Mouse (Mus musculus) midbrain, embryonic 16.5 days (tissue): Measurements from ENCODE around the gene Cacng4. TPM values are rescaled to one million over a fixed set of nuclear protein-coding genes. Genes with fewer than 3 reads are reported as not detected.

Experiments
- ATAC-seq: fragments of 200-750 bp; cut with Nextera tagmentation; 2 replicates; pipeline ENCODE4 v1.8.0; 2017; ENCODE audit warnings: moderate TSS enrichment
- H3K27ac ChIP-seq: fragments of 300-500 bp; sonication (generic); 2 replicates; pipeline ENCODE4 v1.5.1; 2014; ENCODE audit warnings: mild to moderate bottlenecking, low read length, mixed read lengths
- H3K27me3 ChIP-seq: fragments of 300-500 bp; sonication (generic); 2 replicates; pipeline ENCODE4 v1.6.1; 2014; ENCODE audit warnings: low read depth, low read length, mixed read lengths; ENCODE audit not compliant: control insufficient read depth, insufficient read depth
- H3K36me3 ChIP-seq: fragments of 300-500 bp; sonication (generic); 2 replicates; pipeline ENCODE4 v1.6.1; 2014; ENCODE audit warnings: mild to moderate bottlenecking, low read length, moderate library complexity, mixed read lengths; ENCODE audit not compliant: control insufficient read depth, insufficient read depth
- H3K4me1 ChIP-seq: fragments of 300-500 bp; sonication (generic); 2 replicates; pipeline ENCODE4 v1.6.1; 2014; ENCODE audit warnings: mild to moderate bottlenecking, low read length, mixed read lengths; ENCODE audit not compliant: control insufficient read depth, insufficient read depth
- H3K4me2 ChIP-seq: fragments of 300-500 bp; sonication (generic); 2 replicates; pipeline ENCODE4 v1.6.1; 2014; ENCODE audit warnings: mild to moderate bottlenecking, low read length, mixed read lengths
- H3K4me3 ChIP-seq: fragments of 300-500 bp; sonication (generic); 2 replicates; pipeline ENCODE4 v1.5.1; 2014; ENCODE audit warnings: low read depth, mild to moderate bottlenecking, low read length, moderate library complexity, mixed read lengths
- H3K9ac ChIP-seq: fragments of 300-500 bp; sonication (generic); 2 replicates; pipeline ENCODE4 v1.6.1; 2014; ENCODE audit warnings: low read depth, low read length, mixed read lengths
- H3K9me3 ChIP-seq: fragments of 300-500 bp; sonication (generic); replicated peaks from 2 replicates; pipeline ENCODE4 v1.6.1; 2014; ENCODE audit warnings: mild to moderate bottlenecking, low read length, mixed read lengths; ENCODE audit not compliant: control insufficient read depth, poor library complexity, severe bottlenecking
- WGBS: fragments of 180-500 bp; shearing (Covaris S2); extraction: QIAGEN DNeasy Blood & Tissue Kit; methylation state at CpG from one replicate; pipeline ENCODE4 v1.1.7; 2014; 5-methylcytosine and 5-hydroxymethylcytosine counted together
- polyA plus RNA-seq: library from polyadenylated mRNA; unstranded; fragments of >200 nt; fragmentation: Nextera tagmentation; extraction: Ambion mirVana; gene quantifications from 2 replicates; pipeline ENCODE4 v1.2.1, GENCODE M21; 2015

Cacng4 gene
- polyA plus RNA-seq, 1 experiment from 2014 or later = 52.1 TPM

GRCm38 (mm10) chr11:107783861-107784754 is 10.2 kb downstream of the Cacng4 start:
- Histone ChIP-seq H3K9ac (no peak overlapping the region), H3K36me3 (peaks cover 8% of the 10 kb centered on the region), H3K4me1 (peaks cover 9% of the 10 kb centered on the region), H3K9me3 (no peaks in the 10 kb centered on the region), H3K4me3 (no peak overlapping the region), H3K27me3 (no peaks in the 10 kb centered on the region), H3K27ac (no peak overlapping the region), H3K4me2 (no peak overlapping the region)
- no peak for ATAC-seq
- 87% methylated on average over 7 of the region's 8 CpGs for WGBS

GRCm38 (mm10) chr11:107782591-107782990 is 11.8 kb downstream of the Cacng4 start:
- Histone ChIP-seq H3K4me1 (peaks cover 23% of the 10 kb centered on the region), H3K27me3 (no peaks in the 10 kb centered on the region), H3K36me3 (peaks cover 4% of the 10 kb centered on the region; the same call in 1 of the 2 replicates), H3K9me3 (no peaks in the 10 kb centered on the region), H3K27ac (no peak overlapping the region), H3K4me2 (no peak overlapping the region), H3K9ac (no peak overlapping the region), H3K4me3 (no peak overlapping the region)
- WGBS = 71% methylated on average over 5 of the region's 5 CpGs
- ATAC-seq = no peak

GRCm38 (mm10) chr11:107778859-107779258 is 15.5 kb downstream of the Cacng4 start:
- H3K4me3 ChIP-seq = no peak overlapping the region
- no peaks in the 10 kb centered on the region for H3K9me3 ChIP-seq
- H3K27me3 ChIP-seq = no peaks in the 10 kb centered on the region
- no peak overlapping the region for H3K4me2 ChIP-seq
- peaks cover 48% of the 10 kb centered on the region for H3K4me1 ChIP-seq
- WGBS = 19% methylated on average over 9 of the region's 9 CpGs
- peak; percentile 55; the same call in 1 of the 2 replicates for ATAC-seq
- peak overlapping the region; percentile 40 for H3K27ac ChIP-seq
- no peak overlapping the region for H3K9ac ChIP-seq
- H3K36me3 ChIP-seq = 0 out of 2 replicates have a peak, but pooled peaks cover 2% of the 10 kb centered on the region

GRCm38 (mm10) chr11:107777487-107777886 is 16.9 kb downstream of the Cacng4 start:
- no peak for ATAC-seq

GRCm38 (mm10) chr11:107773312-107773711 is 21.0 kb downstream of the Cacng4 start:
- H3K4me1 ChIP-seq = peaks cover 58% of the 10 kb centered on the region

More at GRCm38 (mm10) chr11:107777487-107777886, 16.9 kb downstream of the Cacng4 start:
- Histone ChIP-seq H3K9ac (no peak overlapping the region), H3K4me3 (no peak overlapping the region), H3K27me3 (no peaks in the 10 kb centered on the region), H3K36me3 (0 out of 2 replicates have a peak, but pooled peaks cover 2% of the 10 kb centered on the region), H3K9me3 (no peaks in the 10 kb centered on the region), H3K27ac (peak overlapping the region; percentile 31), H3K4me2 (peak overlapping the region; percentile 27), H3K4me1 (peaks cover 61% of the 10 kb centered on the region)
- 21% methylated on average over 12 of the region's 12 CpGs for WGBS

GRCm38 (mm10) chr11:107772002-107772401 is 22.4 kb downstream of the Cacng4 start:
- Histone ChIP-seq H3K27ac (no peak overlapping the region), H3K9me3 (no peaks in the 10 kb centered on the region), H3K4me2 (no peak overlapping the region), H3K4me1 (peaks cover 53% of the 10 kb centered on the region), H3K27me3 (no peaks in the 10 kb centered on the region), H3K4me3 (no peak overlapping the region), H3K9ac (no peak overlapping the region), H3K36me3 (peaks cover 4% of the 10 kb centered on the region)
- ATAC-seq = no peak
- WGBS = 54% methylated on average over 6 of the region's 6 CpGs

More at GRCm38 (mm10) chr11:107773312-107773711, 21.0 kb downstream of the Cacng4 start:
- Histone ChIP-seq H3K9me3 (no peaks in the 10 kb centered on the region), H3K27me3 (no peaks in the 10 kb centered on the region), H3K27ac (no peak overlapping the region), H3K9ac (no peak overlapping the region), H3K4me3 (no peak overlapping the region), H3K4me2 (no peak overlapping the region), H3K36me3 (peaks cover 4% of the 10 kb centered on the region)
- no peak for ATAC-seq
- 51% methylated on average over 8 of the region's 8 CpGs for WGBS

- H3K27ac ChIP-seq = 0 out of 2 replicates have a peak overlapping the region, but pooled peaks have one; percentile 36
- 0 out of 2 replicates have a peak, but pooled peaks have one; percentile 10 for ATAC-seq
Measured at GRCm38 (mm10) chr11:107768361-107768760, 26.0 kb downstream of the Cacng4 start.

GRCm38 (mm10) chr11:107766932-107767331 is 27.4 kb downstream of the Cacng4 start:
- H3K36me3 ChIP-seq = peaks cover 4% of the 10 kb centered on the region
- no peak overlapping the region for H3K27ac ChIP-seq
- no peaks in the 10 kb centered on the region for H3K27me3 ChIP-seq
- H3K9ac ChIP-seq = no peak overlapping the region
- no peak overlapping the region for H3K4me2 ChIP-seq
- ATAC-seq = no peak
- no peak overlapping the region for H3K4me3 ChIP-seq
- no peaks in the 10 kb centered on the region for H3K9me3 ChIP-seq
- 33% methylated on average over 12 of the region's 12 CpGs for WGBS
- peaks cover 41% of the 10 kb centered on the region for H3K4me1 ChIP-seq

More at GRCm38 (mm10) chr11:107768361-107768760, 26.0 kb downstream of the Cacng4 start:
- Histone ChIP-seq H3K9ac (no peak overlapping the region), H3K9me3 (no peaks in the 10 kb centered on the region), H3K4me3 (no peak overlapping the region), H3K27me3 (no peaks in the 10 kb centered on the region), H3K4me2 (no peak overlapping the region), H3K36me3 (peaks cover 4% of the 10 kb centered on the region), H3K4me1 (peaks cover 44% of the 10 kb centered on the region)
- WGBS = 33% methylated on average over 8 of the region's 8 CpGs
